Mouse (Mus musculus): ENCODE measurements around the gene Ap2a2.

GRCm38 (mm10) chr7:141588890-141589289, 26.9 kb downstream of the Ap2a2 start:
- TF ChIP-seq POLR2A (IDR thresholded peaks at IDR 0.05; ENCODE audit: borderline replicate concordance, extremely low read depth, insufficient read depth, insufficient read length, poor library complexity, severe bottlenecking): no peak
- no peak for TF ChIP-seq CTCF (IDR thresholded peaks at IDR 0.05; ENCODE audit: borderline replicate concordance, extremely low read depth, insufficient read depth, insufficient read length)

Measured in brain, embryonic 14.5 days (tissue).